Mouse (Mus musculus): ENCODE measurements around the gene Tk2. TPM values are rescaled to one million over a fixed set of nuclear protein-coding genes. Genes with fewer than 3 reads are reported as not detected.

Gene Tk2
- total and polyA plus RNA-seq, 2 experiments from 2014 or later = 36.6 to 42.1 TPM

DNA sequence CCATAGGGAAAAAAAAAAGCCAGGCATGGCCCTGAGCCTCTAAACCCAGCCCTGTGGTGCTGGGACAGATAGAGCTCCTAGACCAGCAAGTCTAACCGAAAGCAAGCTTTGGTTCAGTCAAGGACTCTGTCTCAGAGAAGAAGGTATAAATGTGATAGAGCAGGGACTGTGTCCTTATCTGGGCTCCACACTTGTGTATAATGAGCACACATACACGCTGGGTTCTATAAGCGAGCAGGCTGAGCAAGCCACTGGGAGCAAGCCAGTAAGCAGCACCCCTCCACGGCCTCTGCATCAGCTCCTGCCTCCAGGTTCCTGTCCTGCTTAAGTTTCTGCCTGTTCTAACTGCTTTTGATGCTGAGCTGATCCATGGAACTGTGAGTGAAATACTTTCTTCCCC lies 16.3 kb downstream of the Tk2 start:
- Histone ChIP-seq H3K27me3 (ENCODE audit: insufficient read depth, low read length) (no peaks in the 10 kb centered on the region), H3K9ac (replicated peaks; ENCODE audit: low read length, poor library complexity, severe bottlenecking) (no peak overlapping the region), H3K27ac (ENCODE audit: low read depth, low read length) (no peak overlapping the region), H3K4me2 (ENCODE audit: low read depth, low read length, poor library complexity, severe bottlenecking) (no peak overlapping the region), H3K9me3 (ENCODE audit: low read length) (no peaks in the 10 kb centered on the region), H3K4me3 (ENCODE audit: low read depth, low read length) (no peak overlapping the region), H3K36me3 (ENCODE audit: insufficient read depth, low read length) (peaks cover 81% of the 10 kb centered on the region), H3K4me1 (ENCODE audit: insufficient read depth, low read length) (no peaks in the 10 kb centered on the region)
- TF ChIP-seq CTCF (IDR thresholded peaks at IDR 0.05) = no peak
- ATAC-seq (ENCODE audit: low FRiP score) = no peak
- WGBS = 97% methylated on average over 4 of the region's 4 CpGs
- no peak for DNase-seq (ENCODE audit: low spot score)

DNA sequence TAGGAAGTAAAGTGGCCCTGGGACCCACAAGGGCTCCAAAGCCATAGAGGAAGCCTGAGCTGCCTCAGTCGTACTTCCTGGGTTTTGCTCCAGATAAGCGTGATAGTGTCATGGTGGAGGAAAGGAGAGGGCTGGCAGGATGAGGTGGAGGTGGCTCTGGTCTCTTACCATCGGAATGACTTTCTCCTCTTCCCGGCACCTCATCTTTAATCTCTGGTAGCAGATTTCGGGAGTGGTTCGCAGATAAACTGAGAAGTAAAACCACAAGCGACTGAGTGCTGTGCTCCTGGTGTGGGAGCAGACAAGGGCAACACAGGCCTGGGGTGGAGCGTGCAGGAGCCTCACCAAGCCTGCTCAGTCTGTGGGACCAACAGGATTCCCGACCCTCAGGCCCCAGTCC lies 18.0 kb downstream of the Tk2 start:
- no peak overlapping the region for H3K9ac ChIP-seq (replicated peaks; ENCODE audit: low read length, poor library complexity, severe bottlenecking)
- no peaks in the 10 kb centered on the region for H3K9me3 ChIP-seq (ENCODE audit: low read length)
- H3K36me3 ChIP-seq (ENCODE audit: insufficient read depth, low read length) = peaks cover 78% of the 10 kb centered on the region
- no peak for TF ChIP-seq CTCF (IDR thresholded peaks at IDR 0.05)
- H3K4me2 ChIP-seq (ENCODE audit: low read depth, low read length, poor library complexity, severe bottlenecking) = no peak overlapping the region
- no peaks in the 10 kb centered on the region for H3K4me1 ChIP-seq (ENCODE audit: insufficient read depth, low read length)
- 92% methylated on average over 9 of the region's 9 CpGs for WGBS
- H3K27ac ChIP-seq (ENCODE audit: low read depth, low read length) = no peak overlapping the region
- no peak overlapping the region for H3K4me3 ChIP-seq (ENCODE audit: low read depth, low read length)
- DNase-seq (ENCODE audit: low spot score) = no peak
- H3K27me3 ChIP-seq (ENCODE audit: insufficient read depth, low read length) = no peaks in the 10 kb centered on the region
- ATAC-seq (ENCODE audit: low FRiP score) = no peak

DNA sequence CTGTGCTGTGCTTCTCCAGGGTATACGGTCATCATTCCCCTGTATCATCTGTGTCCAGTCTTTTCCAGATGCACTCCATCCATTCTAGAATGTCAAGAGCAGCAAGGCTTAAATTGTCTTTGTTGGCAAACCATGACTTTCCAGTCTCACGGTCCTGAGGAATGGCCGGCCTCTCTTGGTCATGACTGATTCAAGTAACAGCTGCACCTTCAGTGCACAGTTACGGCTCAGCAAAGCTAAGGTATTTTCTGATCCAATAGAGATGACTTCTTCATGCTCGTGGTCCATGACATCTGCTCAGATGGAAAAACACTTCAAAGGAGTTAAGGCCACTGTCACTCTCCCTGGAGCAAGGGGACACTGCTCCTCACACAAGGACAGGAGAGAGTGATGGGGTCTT lies 21.3 kb downstream of the Tk2 start:
- Histone ChIP-seq H3K4me2 (ENCODE audit: low read depth, low read length, poor library complexity, severe bottlenecking) (no peak overlapping the region), H3K9me3 (ENCODE audit: low read length) (no peaks in the 10 kb centered on the region), H3K9ac (replicated peaks; ENCODE audit: low read length, poor library complexity, severe bottlenecking) (no peak overlapping the region), H3K36me3 (ENCODE audit: insufficient read depth, low read length) (peaks cover 73% of the 10 kb centered on the region), H3K27ac (ENCODE audit: low read depth, low read length) (no peak overlapping the region), H3K4me1 (ENCODE audit: insufficient read depth, low read length) (no peaks in the 10 kb centered on the region), H3K27me3 (ENCODE audit: insufficient read depth, low read length) (no peaks in the 10 kb centered on the region), H3K4me3 (ENCODE audit: low read depth, low read length) (no peak overlapping the region)
- TF ChIP-seq CTCF (IDR thresholded peaks at IDR 0.05) = no peak
- ATAC-seq (ENCODE audit: low FRiP score) (no peak), DNase-seq (ENCODE audit: low spot score) (no peak)
- 91% methylated on average over 5 of the region's 5 CpGs for WGBS

DNA sequence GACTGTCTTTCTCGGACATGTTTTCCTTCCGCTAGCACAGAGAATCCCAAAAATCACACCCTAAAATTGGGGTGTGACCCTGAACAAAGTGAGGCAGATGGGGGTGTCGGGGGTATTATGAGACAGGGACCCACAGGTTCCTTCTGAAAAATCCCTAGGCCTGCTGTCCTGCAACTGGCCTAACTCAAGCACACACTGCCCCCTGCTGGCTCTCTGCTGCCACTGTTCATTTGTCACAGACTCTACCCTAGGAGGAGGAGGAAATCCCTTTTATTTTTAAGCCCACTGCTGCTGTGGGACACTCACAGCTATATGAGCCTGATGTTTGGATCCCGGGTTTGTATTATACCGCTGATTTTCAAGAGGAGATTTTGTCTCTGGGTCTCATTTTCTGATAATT lies 28.6 kb downstream of the Tk2 start:
- H3K27ac ChIP-seq (ENCODE audit: low read depth, low read length) = no peak overlapping the region
- H3K27me3 ChIP-seq (ENCODE audit: insufficient read depth, low read length) = no peaks in the 10 kb centered on the region

DNA sequence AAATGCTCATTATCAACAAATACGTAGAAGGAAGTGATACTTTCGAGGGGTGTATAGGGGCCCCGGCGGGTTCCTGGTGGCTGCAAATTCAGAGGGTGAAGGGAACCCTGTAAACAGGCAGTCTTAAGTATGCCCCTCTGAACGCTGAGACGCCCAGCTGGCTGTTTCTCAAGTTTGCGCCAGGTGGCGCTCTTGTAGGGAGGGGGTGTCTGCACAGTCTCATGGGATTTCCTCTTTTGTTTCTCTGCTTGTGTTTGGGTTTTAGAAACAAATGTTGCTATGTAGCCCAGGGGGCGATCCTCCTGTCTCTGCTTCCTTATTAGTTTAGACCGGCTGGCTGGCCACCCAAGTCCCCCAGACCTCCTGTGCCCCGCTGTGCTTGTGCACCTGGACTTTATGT lies 29.3 kb downstream of the Tk2 start:
- peak; percentile 59 for TF ChIP-seq CTCF (IDR thresholded peaks at IDR 0.05)
- Histone ChIP-seq H3K27me3 (ENCODE audit: insufficient read depth, low read length) (no peaks in the 10 kb centered on the region), H3K4me1 (ENCODE audit: insufficient read depth, low read length) (no peaks in the 10 kb centered on the region), H3K36me3 (ENCODE audit: insufficient read depth, low read length) (0 out of 2 replicates have a peak, but pooled peaks cover 4% of the 10 kb centered on the region), H3K9me3 (ENCODE audit: low read length) (no peaks in the 10 kb centered on the region), H3K4me2 (ENCODE audit: low read depth, low read length, poor library complexity, severe bottlenecking) (no peak overlapping the region), H3K9ac (replicated peaks; ENCODE audit: low read length, poor library complexity, severe bottlenecking) (no peak overlapping the region), H3K4me3 (ENCODE audit: low read depth, low read length) (no peak overlapping the region), H3K27ac (ENCODE audit: low read depth, low read length) (no peak overlapping the region)
- WGBS = 29% methylated on average over 11 of the region's 11 CpGs
- peak; percentile 48; the same call in 1 of the 2 replicates for ATAC-seq (ENCODE audit: low FRiP score)
- peak; percentile 49 for DNase-seq (ENCODE audit: low spot score)

More for the DNA sequence above, 28.6 kb downstream of the Tk2 start:
- ATAC-seq (ENCODE audit: low FRiP score) = no peak
- TF ChIP-seq CTCF (IDR thresholded peaks at IDR 0.05) = peak; percentile 86
- Histone ChIP-seq H3K4me1 (ENCODE audit: insufficient read depth, low read length) (no peaks in the 10 kb centered on the region), H3K36me3 (ENCODE audit: insufficient read depth, low read length) (0 out of 2 replicates have a peak, but pooled peaks cover 7% of the 10 kb centered on the region), H3K9me3 (ENCODE audit: low read length) (no peaks in the 10 kb centered on the region), H3K9ac (replicated peaks; ENCODE audit: low read length, poor library complexity, severe bottlenecking) (no peak overlapping the region), H3K4me3 (ENCODE audit: low read depth, low read length) (no peak overlapping the region), H3K4me2 (ENCODE audit: low read depth, low read length, poor library complexity, severe bottlenecking) (no peak overlapping the region)
- peak; percentile 84 for DNase-seq (ENCODE audit: low spot score)
- 38% methylated on average over 5 of the region's 5 CpGs for WGBS

DNA sequence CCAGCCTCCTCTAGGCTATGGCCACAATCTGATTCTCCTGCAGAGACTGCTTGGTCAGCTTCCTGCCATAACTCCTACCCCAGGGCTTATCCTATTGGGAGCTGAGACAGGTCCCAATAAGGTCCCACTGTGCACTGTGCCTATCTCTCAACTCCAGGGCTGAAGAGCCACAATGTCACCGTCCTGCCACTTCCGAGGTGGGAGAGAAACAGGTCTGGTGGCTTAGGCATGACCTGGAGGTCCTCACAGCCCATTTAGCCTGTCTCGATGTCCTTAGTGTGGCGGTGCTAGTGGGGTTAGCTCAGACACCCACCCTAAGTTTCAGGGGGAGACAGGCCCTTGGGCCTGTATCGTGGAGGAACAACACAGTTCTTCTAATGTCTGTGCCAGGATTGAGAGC lies 30.8 kb downstream of the Tk2 start:
- WGBS = 92% methylated on average over 5 of the region's 5 CpGs
- H3K4me2 ChIP-seq (ENCODE audit: low read depth, low read length, poor library complexity, severe bottlenecking) = no peak overlapping the region

More for the DNA sequence above, 30.8 kb downstream of the Tk2 start:
- DNase-seq (ENCODE audit: low spot score) (no peak), ATAC-seq (ENCODE audit: low FRiP score) (no peak)
- no peaks in the 10 kb centered on the region for H3K4me1 ChIP-seq (ENCODE audit: insufficient read depth, low read length)
- no peak overlapping the region for H3K9ac ChIP-seq (replicated peaks; ENCODE audit: low read length, poor library complexity, severe bottlenecking)
- H3K9me3 ChIP-seq (ENCODE audit: low read length) = no peaks in the 10 kb centered on the region
- H3K27ac ChIP-seq (ENCODE audit: low read depth, low read length) = no peak overlapping the region
- no peak for TF ChIP-seq CTCF (IDR thresholded peaks at IDR 0.05)
- H3K36me3 ChIP-seq (ENCODE audit: insufficient read depth, low read length) = no peaks in the 10 kb centered on the region
- H3K27me3 ChIP-seq (ENCODE audit: insufficient read depth, low read length) = no peaks in the 10 kb centered on the region
- no peak overlapping the region for H3K4me3 ChIP-seq (ENCODE audit: low read depth, low read length)
